10 mouse cellular contexts compared by ENCODE assay signal in the genomic region with DNA sequence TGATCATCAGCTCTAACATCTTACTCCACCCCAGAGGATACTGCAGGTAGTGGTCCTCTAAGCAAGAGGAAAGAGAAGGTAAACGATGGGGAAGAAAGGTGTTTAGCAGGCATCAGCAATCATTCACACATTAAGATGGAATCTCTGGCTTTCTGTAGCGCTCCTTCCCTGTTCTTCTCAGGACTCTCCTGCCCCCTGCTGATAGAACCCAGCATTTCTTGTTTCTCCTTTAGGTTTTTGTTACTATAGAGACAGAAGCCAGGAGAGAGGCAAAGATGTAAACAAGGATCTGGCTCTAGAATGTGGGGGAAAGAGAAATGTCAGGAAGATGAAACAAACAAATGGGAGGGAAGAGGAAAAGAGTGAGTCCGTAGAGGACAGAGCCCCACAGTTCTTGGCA. TPM values are rescaled to one million over a fixed set of nuclear protein-coding genes. Genes with fewer than 3 reads are reported as not detected.
A peak's percentile ranks its signal among the peaks of the same experiment; 100 is the strongest.
DNase-seq lines count a peak whose midpoint lies in the region; ATAC-seq and TF ChIP-seq lines count a peak whose summit lies in the region.
"Had no signal": no experiment of that assay in that cellular context is flagged by ENCODE, and none has a peak within 500 bp of the region (broad histone marks: within the 10 kb centered on the region; RNA-seq: fewer than 3 reads in every experiment).

No protein-coding gene starts in this region.

- DNase-seq in ovary, postnatal 14 days (ENCODE audit: low spot score) = peak; percentile 48
- no peak for DNase-seq in ovary, adult 18-20 months (ENCODE audit: low spot score)
- peak; percentile 30 for DNase-seq in cerebellum, adult 8-10 months
- DNase-seq in frontal cortex, postnatal 36 days (ENCODE audit: low spot score in 2 of 2) = peak; percentile 77 to 87
- peak; percentile 79 to 80 for DNase-seq in layer of hippocampus, adult 2 months (ENCODE audit: low spot score in 2 of 2)
- peak; percentile 53 for DNase-seq in lung, postnatal 14 days
- no peak for DNase-seq in T-cell, adult 2 months (ENCODE audit: low spot score)
- DNase-seq: liver, embryonic 13.5 days had no signal

- H3K27ac ChIP-seq in layer of hippocampus, adult 2 months = 0 out of 2 replicates have a peak overlapping the region, but pooled peaks have one; percentile 7
- H3K27ac ChIP-seq: liver, embryonic 13.5 days; stomach, embryonic 15.5 days had no signal

- H3K4me3 ChIP-seq in layer of hippocampus, adult 2 months = no peak overlapping the region
- H3K4me3 ChIP-seq: liver, embryonic 13.5 days; stomach, embryonic 15.5 days had no signal

- TF ChIP-seq CTCF in layer of hippocampus, adult 2 months (conservative IDR thresholded peaks at IDR 0.05) = peak; percentile 84

- no peak for ATAC-seq in megakaryocyte, adult 5-6 weeks (ENCODE audit: poor library complexity, severe bottlenecking)

RNA-seq across cellular contexts. Expression of a gene that starts 49.6 kb away (rescaled TPM):
- total RNA-seq in layer of hippocampus, adult 2 months (2021) = 100 to 1,000 TPM; 153 to 165 TPM
- not detected in 2 replicates for total RNA-seq in megakaryocyte, adult 5-6 weeks (2015)
- total RNA-seq in megakaryocyte, adult 5-6 weeks (2017) = not detected in 2 replicates

Comparison
In these comparisons a context has a peak if more than half of its experiments do, and no peak if none do; other contexts are left out.
1. DNase-seq: peak in ovary, postnatal 14 days (single experiment), cerebellum, adult 8-10 months (single experiment), frontal cortex, postnatal 36 days (2 of 2), layer of hippocampus, adult 2 months (2 of 2) and lung, postnatal 14 days (single experiment); none in ovary, adult 18-20 months (single experiment) and T-cell, adult 2 months (single experiment).
2. RNA of a gene that starts 49.6 kb away (total RNA-seq): 153 to 165 TPM in layer of hippocampus, adult 2 months; not detected in megakaryocyte, adult 5-6 weeks; every median in the first group is over 100 times any median in the second.